ENCODE assay signal across 23 mouse cellular contexts in the genomic region with DNA sequence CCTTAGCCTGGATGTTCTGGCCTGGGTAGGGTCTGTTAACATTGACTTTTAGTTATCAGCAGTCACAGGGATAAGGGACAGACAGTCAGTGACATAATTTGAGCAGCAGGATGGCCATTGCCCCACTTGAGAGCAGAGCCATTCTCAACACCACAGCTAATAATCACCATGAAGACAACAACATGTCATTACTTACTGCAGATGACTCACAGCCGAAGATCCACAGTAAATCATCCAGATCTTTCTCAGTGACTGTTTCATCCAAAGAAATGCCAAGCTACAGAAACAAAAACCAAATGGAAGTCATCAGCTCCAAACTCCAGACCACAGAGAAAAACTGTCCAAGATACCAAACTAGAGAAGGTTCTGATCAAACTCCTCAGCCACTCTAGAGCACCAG. TPM values are rescaled to one million over a fixed set of nuclear protein-coding genes. Genes with fewer than 3 reads are reported as not detected.
A peak's percentile ranks its signal among the peaks of the same experiment; 100 is the strongest.
DNase-seq lines count a peak whose midpoint lies in the region; ATAC-seq and TF ChIP-seq lines count a peak whose summit lies in the region.
"Had no signal": no experiment of that assay in that cellular context is flagged by ENCODE, and none has a peak within 500 bp of the region (broad histone marks: within the 10 kb centered on the region; RNA-seq: fewer than 3 reads in every experiment).

No protein-coding gene starts in this region.

- H3K36me3 ChIP-seq in lung, embryonic 16.5 days (ENCODE audit: control insufficient read depth, insufficient read depth, low read length) = no peaks in the 10 kb centered on the region
- H3K36me3 ChIP-seq in intestine, embryonic 16.5 days (ENCODE audit: control insufficient read depth, insufficient read depth, low read length) = no peaks in the 10 kb centered on the region
- H3K36me3 ChIP-seq: embryonic facial prominence, embryonic 12.5 days; forebrain, embryonic 15.5 days; G1E; heart, embryonic 13.5 days; hindbrain, embryonic 15.5 days had no signal

- no peak overlapping the region for H3K27ac ChIP-seq in lung, embryonic 16.5 days (ENCODE audit: low read length)
- H3K27ac ChIP-seq in intestine, embryonic 16.5 days (ENCODE audit: low read length) = no peak overlapping the region
- H3K27ac ChIP-seq: embryonic facial prominence, embryonic 12.5 days; forebrain, embryonic 15.5 days; heart, embryonic 13.5 days; hindbrain, embryonic 15.5 days had no signal

- no peak for TF ChIP-seq CTCF in lung, adult 2 months (IDR thresholded peaks at IDR 0.05; ENCODE audit: insufficient read depth, low read length)

- peak; percentile 59 for ATAC-seq in lung, embryonic 16.5 days (ENCODE audit: low read depth)
- no peak for ATAC-seq in intestine, embryonic 16.5 days
- ATAC-seq: activated CD4-positive, CD25-positive, alpha-beta regulatory T cell, adult 4 months; CD4-positive, CD25-positive, alpha-beta regulatory T cell, adult 4 months; forebrain, embryonic 15.5 days; Patski had no signal

- H3K4me2 ChIP-seq in lung, embryonic 16.5 days (ENCODE audit: low read depth, low read length) = no peak overlapping the region
- H3K4me2 ChIP-seq in intestine, embryonic 16.5 days (ENCODE audit: low read depth, low read length) = no peak overlapping the region
- H3K4me2 ChIP-seq: embryonic facial prominence, embryonic 12.5 days; forebrain, embryonic 15.5 days; heart, embryonic 13.5 days; hindbrain, embryonic 15.5 days had no signal

- TF ChIP-seq POLR2A in lung, adult 2 months (IDR thresholded peaks at IDR 0.05; ENCODE audit: borderline replicate concordance, extremely low read depth, low read depth, low read length) = no peak

- no peak for DNase-seq in lung, adult 2 months
- DNase-seq in adipocyte (ENCODE audit: low spot score) = peak; percentile 42
- peak; percentile 11 for DNase-seq in lung, postnatal 25 days (ENCODE audit: low spot score)
- no peak for DNase-seq in frontal cortex, adult 2 months (ENCODE audit: extremely low spot score in 1 of 2, low spot score in 1 of 2)
- no peak for DNase-seq in cerebellum, adult 18-20 months
- DNase-seq: adrenal gland, adult 8-10 months; B cell, adult 2 months; cerebellum, adult 11 months; cerebellum, adult 9-10 months; cerebellum, postnatal 25 days; gastrocnemius, postnatal 36 days; heart, adult 11 months; heart, postnatal 36 days had no signal

- H3K9ac ChIP-seq in lung, embryonic 16.5 days (ENCODE audit: low read length) = no peak overlapping the region
- H3K9ac ChIP-seq in intestine, embryonic 16.5 days (ENCODE audit: low read depth, low read length) = no peak overlapping the region
- H3K9ac ChIP-seq: embryonic facial prominence, embryonic 12.5 days; forebrain, embryonic 15.5 days; heart, embryonic 13.5 days; hindbrain, embryonic 15.5 days had no signal

- H3K27me3 ChIP-seq in lung, embryonic 16.5 days (ENCODE audit: control insufficient read depth, insufficient read depth, low read depth, low read length) = no peaks in the 10 kb centered on the region
- no peaks in the 10 kb centered on the region for H3K27me3 ChIP-seq in intestine, embryonic 16.5 days (replicated peaks; ENCODE audit: control insufficient read depth, insufficient read depth, low read length)
- H3K27me3 ChIP-seq: embryonic facial prominence, embryonic 12.5 days; forebrain, embryonic 15.5 days; heart, embryonic 13.5 days; hindbrain, embryonic 15.5 days had no signal

- H3K9me3 ChIP-seq in lung, embryonic 16.5 days (ENCODE audit: control insufficient read depth, low read length) = no peaks in the 10 kb centered on the region
- no peaks in the 10 kb centered on the region for H3K9me3 ChIP-seq in intestine, embryonic 16.5 days (ENCODE audit: control insufficient read depth, low read length)
- H3K9me3 ChIP-seq: embryonic facial prominence, embryonic 12.5 days; forebrain, embryonic 15.5 days; G1E; heart, embryonic 13.5 days; hindbrain, embryonic 15.5 days had no signal

- WGBS in lung, embryonic 16.5 days = 55% methylated on average over 1 of the region's 1 CpGs
- WGBS in lung, adult 2 months = 69% methylated on average over 1 of the region's 1 CpGs
- whole genome bisulfite sequencing in intestine, embryonic 16.5 days = 65% methylated on average over 1 of the region's 1 CpGs

- no peak overlapping the region for H3K4me3 ChIP-seq in lung, embryonic 16.5 days (ENCODE audit: low read length)
- no peak overlapping the region for H3K4me3 ChIP-seq in lung, adult 2 months (replicated peaks; ENCODE audit: extremely low read depth, low read depth, low read length)
- no peak overlapping the region for H3K4me3 ChIP-seq in intestine, embryonic 16.5 days (ENCODE audit: low read length)
- H3K4me3 ChIP-seq: embryonic facial prominence, embryonic 12.5 days; forebrain, embryonic 15.5 days; heart, embryonic 13.5 days; hindbrain, embryonic 15.5 days had no signal

- no peaks in the 10 kb centered on the region for H3K4me1 ChIP-seq in lung, embryonic 16.5 days (replicated peaks; ENCODE audit: control insufficient read depth, insufficient read depth, low read length)
- H3K4me1 ChIP-seq in lung, adult 2 months (ENCODE audit: control insufficient read depth, insufficient read depth, low read length) = no peaks in the 10 kb centered on the region; the same call in 1 of the 2 replicates
- H3K4me1 ChIP-seq in intestine, embryonic 16.5 days (ENCODE audit: control insufficient read depth, insufficient read depth, low read length) = no peaks in the 10 kb centered on the region
- H3K4me1 ChIP-seq: embryonic facial prominence, embryonic 12.5 days; forebrain, embryonic 15.5 days; heart, embryonic 13.5 days; hindbrain, embryonic 15.5 days had no signal

RNA-seq across cellular contexts. Expression of gene Gldc, which starts 38.9 kb away (rescaled TPM):
- 0.60 and 0.73 TPM in 2 replicates for polyA plus RNA-seq in lung, embryonic 16.5 days (2015; fragmentation: Nextera tagmentation; extraction: Ambion mirVana)
- 0.15 TPM in 2 replicates for polyA plus RNA-seq in lung, adult 2 months (2012; rRNA removed)
- 33.1 and 36.5 TPM in 2 replicates for polyA plus RNA-seq in frontal cortex, adult 2 months (2012; rRNA removed)
- 0.75 and 1.3 TPM in 2 replicates for polyA plus RNA-seq in intestine, embryonic 16.5 days (2015; fragmentation: Nextera tagmentation; extraction: Ambion mirVana)
- polyA plus RNA-seq: G1E had no signal

Comparison
In these comparisons a context has a peak if more than half of its experiments do, and no peak if none do; other contexts are left out.
1. DNase-seq: peak in adipocyte (single experiment) and lung, postnatal 25 days (single experiment); none in lung, adult 2 months (single experiment), frontal cortex, adult 2 months (0 of 2) and cerebellum, adult 18-20 months (0 of 2).
2. RNA of gene Gldc, which starts 38.9 kb away (polyA plus RNA-seq): 33.1 to 36.5 TPM in frontal cortex, adult 2 months; 0.75 to 1.3 TPM in intestine, embryonic 16.5 days, 0.60 to 0.73 TPM in lung, embryonic 16.5 days and 0.15 TPM in lung, adult 2 months; every median in the first group is over 10 times any median in the second.